Mouse (Mus musculus): ENCODE data around the gene Mcemp1. TPM values are rescaled to one million over a fixed set of nuclear protein-coding genes. Genes with fewer than 3 reads are reported as not detected.

Mcemp1 gene
- total RNA-seq (2017) = 214 and 229 TPM in 2 replicates

- ATAC-seq (ENCODE audit: extremely low read depth, insufficient number of reproducible peaks, low FRiP score, poor library complexity, severe bottlenecking) = no peak
Measured at GRCm38 (mm10) chr8:3665507-3665906, at the start of gene Mcemp1. Gene Mcemp1 (plus strand): TSS chr8:3665754.

- peak; percentile 95 for ATAC-seq (ENCODE audit: extremely low read depth, insufficient number of reproducible peaks, low FRiP score, poor library complexity, severe bottlenecking)
Measured at GRCm38 (mm10) chr8:3621199-3621970, 44.2 kb upstream of the Mcemp1 start, which contains the start of the genes Xab2 and Pet100. Gene Xab2 (minus strand): TSS chr8:3621316. Gene Pet100 (plus strand): TSS chr8:3621548.

GRCm38 (mm10) chr8:3622119-3622518 is 43.4 kb upstream of the Mcemp1 start:
- ATAC-seq (ENCODE audit: extremely low read depth, insufficient number of reproducible peaks, low FRiP score, poor library complexity, severe bottlenecking) = no peak

GRCm38 (mm10) chr8:3625445-3625844 is 40.1 kb upstream of the Mcemp1 start, which contains the start of gene Pcp2:
Gene Pcp2 (minus strand): TSS chr8:3625545.
- ATAC-seq (ENCODE audit: extremely low read depth, insufficient number of reproducible peaks, low FRiP score, poor library complexity, severe bottlenecking) = no peak

- ATAC-seq (ENCODE audit: extremely low read depth, insufficient number of reproducible peaks, low FRiP score, poor library complexity, severe bottlenecking) = no peak
Measured at GRCm38 (mm10) chr8:3626971-3627370, 38.6 kb upstream of the Mcemp1 start.

- peak; percentile 57 for ATAC-seq (ENCODE audit: extremely low read depth, insufficient number of reproducible peaks, low FRiP score, poor library complexity, severe bottlenecking)
Measured at GRCm38 (mm10) chr8:3628014-3628413, 37.5 kb upstream of the Mcemp1 start.

GRCm38 (mm10) chr8:3630647-3631477 is 34.7 kb upstream of the Mcemp1 start, which contains the start of gene Stxbp2:
Gene Stxbp2 (plus strand): TSS chr8:3630955.
- ATAC-seq (ENCODE audit: extremely low read depth, insufficient number of reproducible peaks, low FRiP score, poor library complexity, severe bottlenecking) = peak; percentile 89

- ATAC-seq (ENCODE audit: extremely low read depth, insufficient number of reproducible peaks, low FRiP score, poor library complexity, severe bottlenecking) = no peak
Measured at GRCm38 (mm10) chr8:3631478-3631875, 34.1 kb upstream of the Mcemp1 start.

- ATAC-seq (ENCODE audit: extremely low read depth, insufficient number of reproducible peaks, low FRiP score, poor library complexity, severe bottlenecking) = peak; percentile 97
Measured at GRCm38 (mm10) chr8:3645804-3646203, 19.8 kb upstream of the Mcemp1 start.

GRCm38 (mm10) chr8:3646824-3647531 is 18.6 kb upstream of the Mcemp1 start:
- no peak for ATAC-seq (ENCODE audit: extremely low read depth, insufficient number of reproducible peaks, low FRiP score, poor library complexity, severe bottlenecking)

GRCm38 (mm10) chr8:3647561-3647960 is 18.0 kb upstream of the Mcemp1 start:
- no peak for ATAC-seq (ENCODE audit: extremely low read depth, insufficient number of reproducible peaks, low FRiP score, poor library complexity, severe bottlenecking)

GRCm38 (mm10) chr8:3648268-3648667 is 17.3 kb upstream of the Mcemp1 start:
- no peak for ATAC-seq (ENCODE audit: extremely low read depth, insufficient number of reproducible peaks, low FRiP score, poor library complexity, severe bottlenecking)

- ATAC-seq (ENCODE audit: extremely low read depth, insufficient number of reproducible peaks, low FRiP score, poor library complexity, severe bottlenecking) = no peak; the same call in 1 of the 2 replicates
Measured at GRCm38 (mm10) chr8:3648990-3649389, 16.6 kb upstream of the Mcemp1 start.

- ATAC-seq (ENCODE audit: extremely low read depth, insufficient number of reproducible peaks, low FRiP score, poor library complexity, severe bottlenecking) = no peak
Measured at GRCm38 (mm10) chr8:3652845-3653244, 12.7 kb upstream of the Mcemp1 start.

- no peak for ATAC-seq (ENCODE audit: extremely low read depth, insufficient number of reproducible peaks, low FRiP score, poor library complexity, severe bottlenecking)
Measured at GRCm38 (mm10) chr8:3654726-3655508, 10.6 kb upstream of the Mcemp1 start.

- ATAC-seq (ENCODE audit: extremely low read depth, insufficient number of reproducible peaks, low FRiP score, poor library complexity, severe bottlenecking) = no peak
Measured at GRCm38 (mm10) chr8:3655526-3655925, 10.0 kb upstream of the Mcemp1 start, which contains the start of gene Retn. Gene Retn (plus strand): TSS chr8:3655770.

- no peak for ATAC-seq (ENCODE audit: extremely low read depth, insufficient number of reproducible peaks, low FRiP score, poor library complexity, severe bottlenecking)
Measured at GRCm38 (mm10) chr8:3656725-3657381, 8.7 kb upstream of the Mcemp1 start.

- ATAC-seq (ENCODE audit: extremely low read depth, insufficient number of reproducible peaks, low FRiP score, poor library complexity, severe bottlenecking) = peak; percentile 49
Measured at GRCm38 (mm10) chr8:3660889-3661288, 4.7 kb upstream of the Mcemp1 start.
